Mouse (Mus musculus) limb, embryonic 14.5 days (tissue): ENCODE measurements at regions not wholly inside any gene's neighbourhood (a gene's known extent, or its start where the extent isn't known, plus 50 kb on each side); places are given as distances from the start of the nearest gene placed in this dataset.

Source experiments
- ATAC-seq: fragments of 200-750 bp; cut with Nextera tagmentation; 2 replicates; pipeline ENCODE4 v1.8.0; 2017; ENCODE audit warnings: low read depth, moderate number of reproducible peaks, moderate TSS enrichment; ENCODE audit not compliant: low FRiP score
- DNase-seq: peaks from one replicate; pipeline ENCODE4 v3.0.0-alpha.2; 2015; ENCODE audit warnings: low spot score
- H3K27ac ChIP-seq: fragments of 300-500 bp; sonication (generic); replicated peaks from 2 replicates; pipeline ENCODE4 v1.5.1; 2014; ENCODE audit warnings: low read depth, mild to moderate bottlenecking, low read length, moderate library complexity, mixed read lengths
- H3K27me3 ChIP-seq: fragments of 300-500 bp; sonication (generic); 2 replicates; pipeline ENCODE4 v1.6.1; 2014; ENCODE audit warnings: low read length, mixed read lengths; ENCODE audit not compliant: control insufficient read depth, insufficient read depth
- H3K36me3 ChIP-seq: fragments of 300-500 bp; sonication (generic); 2 replicates; pipeline ENCODE4 v1.6.1; 2014; ENCODE audit warnings: mild to moderate bottlenecking, low read length, moderate library complexity, mixed read lengths; ENCODE audit not compliant: control insufficient read depth, insufficient read depth
- H3K4me1 ChIP-seq: fragments of 300-500 bp; sonication (generic); 2 replicates; pipeline ENCODE4 v1.6.1; 2014; ENCODE audit warnings: antibody characterized with exemption, low read length, mixed read lengths; ENCODE audit not compliant: control insufficient read depth, insufficient read depth
- H3K4me2 ChIP-seq: fragments of 300-500 bp; sonication (generic); replicated peaks from 2 replicates; pipeline ENCODE4 v1.6.1; 2014; ENCODE audit warnings: low read depth, mild to moderate bottlenecking, low read length, moderate library complexity; ENCODE audit not compliant: severe bottlenecking
- H3K4me3 ChIP-seq: fragments of 300-500 bp; sonication (generic); replicated peaks from 2 replicates; pipeline ENCODE4 v1.5.1; 2014; ENCODE audit warnings: low read length
- H3K9ac ChIP-seq: fragments of 300-500 bp; sonication (generic); 2 replicates; pipeline ENCODE4 v1.6.1; 2014; ENCODE audit warnings: mild to moderate bottlenecking, low read depth, low read length, moderate library complexity; ENCODE audit not compliant: severe bottlenecking
- H3K9me3 ChIP-seq: fragments of 300-500 bp; sonication (generic); 2 replicates; pipeline ENCODE4 v1.6.1; 2016; ENCODE audit warnings: low read length; ENCODE audit not compliant: control insufficient read depth
- POLR2A ChIP-seq: fragments of 200-500 bp; IDR thresholded peaks from 2 replicates; pipeline ENCODE4 v1.8.0; 2012; ENCODE audit warnings: inconsistent platforms, mild to moderate bottlenecking, moderate library complexity, borderline replicate concordance; ENCODE audit not compliant: insufficient read depth, insufficient read length; ENCODE audit errors: extremely low read depth
- WGBS: fragments of 180-500 bp; shearing (Covaris S2); extraction: QIAGEN DNeasy Blood & Tissue Kit; methylation state at CpG from one replicate; pipeline ENCODE4 v1.1.7; 2014; 5-methylcytosine and 5-hydroxymethylcytosine counted together

DNA sequence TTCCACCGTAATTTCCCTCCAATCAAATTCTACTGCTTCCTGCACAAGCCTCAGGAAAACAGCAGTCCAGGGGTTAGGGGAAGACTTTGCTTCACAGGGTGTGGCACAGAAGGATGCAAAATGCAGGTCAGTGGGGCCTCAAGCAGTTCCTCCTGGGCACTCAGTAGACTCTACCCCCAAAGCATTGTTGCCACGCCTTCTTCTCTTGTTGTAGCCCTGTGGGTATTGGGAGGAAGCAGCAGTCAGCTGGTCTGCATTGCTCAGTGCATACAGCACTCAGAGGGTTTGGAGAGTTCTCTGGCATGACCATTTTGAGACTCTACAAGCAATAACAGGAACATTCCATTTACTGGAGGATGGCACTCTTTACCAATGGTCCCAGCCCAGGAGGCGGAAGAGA lies 137.0 kb upstream of the Ccnd2 start:
- H3K9ac ChIP-seq = no peak overlapping the region
- no peaks in the 10 kb centered on the region for H3K27me3 ChIP-seq
- DNase-seq = no peak
- no peak overlapping the region for H3K4me3 ChIP-seq
- H3K27ac ChIP-seq = no peak overlapping the region
- WGBS = 82% methylated on average over 3 of the region's 3 CpGs
- TF ChIP-seq POLR2A = no peak
- H3K4me2 ChIP-seq = no peak overlapping the region
- no peak for ATAC-seq
- no peaks in the 10 kb centered on the region for H3K9me3 ChIP-seq
- H3K4me1 ChIP-seq = peaks cover 4% of the 10 kb centered on the region
- no peaks in the 10 kb centered on the region for H3K36me3 ChIP-seq

DNA sequence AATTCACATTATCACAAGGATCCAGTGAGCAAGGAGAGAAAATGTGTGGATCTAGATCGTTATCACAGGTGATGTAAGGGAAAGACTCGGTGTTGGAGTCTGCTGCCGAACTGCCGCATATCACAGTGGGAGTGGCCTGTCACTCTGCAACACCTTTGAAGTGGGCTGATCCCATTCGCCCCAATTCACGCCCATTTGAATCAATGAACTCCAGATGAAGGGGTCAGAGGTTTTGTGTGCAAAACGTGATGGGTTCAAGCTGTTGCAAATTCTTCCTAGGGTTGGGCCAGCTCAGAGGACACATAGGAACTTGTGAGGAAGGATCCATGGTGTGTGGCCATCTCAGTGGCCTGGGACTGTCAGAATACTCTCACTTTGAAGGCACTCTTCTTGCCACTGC lies 139.9 kb upstream of the Ccnd2 start:
- no peak overlapping the region for H3K4me3 ChIP-seq
- no peak for DNase-seq
- H3K27ac ChIP-seq = no peak overlapping the region
- WGBS = 24% methylated on average over 7 of the region's 7 CpGs
- no peak for TF ChIP-seq POLR2A
- H3K4me2 ChIP-seq = no peak overlapping the region
- H3K27me3 ChIP-seq = no peaks in the 10 kb centered on the region
- no peak for ATAC-seq
- H3K9me3 ChIP-seq = no peaks in the 10 kb centered on the region
- no peaks in the 10 kb centered on the region for H3K36me3 ChIP-seq
- H3K4me1 ChIP-seq = no peaks in the 10 kb centered on the region
- H3K9ac ChIP-seq = no peak overlapping the region

DNA sequence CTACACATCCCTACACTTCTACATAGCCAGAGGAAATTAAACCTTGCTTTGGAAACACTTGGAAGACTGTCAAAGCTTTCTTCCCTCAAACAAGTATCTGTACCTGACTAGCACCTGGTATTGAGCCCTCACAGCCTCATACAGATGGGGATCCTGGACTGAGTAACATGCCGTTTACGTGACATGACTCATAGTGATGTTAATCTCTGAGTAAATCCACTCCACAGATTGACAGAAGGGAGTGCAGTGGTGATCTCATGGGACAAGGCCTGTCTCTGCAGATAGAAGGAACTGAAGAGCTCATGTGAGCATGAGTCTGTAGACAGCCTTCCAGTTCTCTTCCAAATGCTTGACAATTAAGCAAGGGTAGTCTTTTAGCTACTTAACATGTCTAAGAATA lies 141.8 kb upstream of the Ccnd2 start:
- Histone ChIP-seq H3K4me3 (no peak overlapping the region), H3K4me1 (no peaks in the 10 kb centered on the region), H3K27ac (no peak overlapping the region), H3K27me3 (no peaks in the 10 kb centered on the region), H3K36me3 (no peaks in the 10 kb centered on the region), H3K9me3 (no peaks in the 10 kb centered on the region), H3K9ac (no peak overlapping the region), H3K4me2 (no peak overlapping the region)
- WGBS = 79% methylated on average over 2 of the region's 2 CpGs
- ATAC-seq (no peak), DNase-seq (no peak)
- no peak for TF ChIP-seq POLR2A

DNA sequence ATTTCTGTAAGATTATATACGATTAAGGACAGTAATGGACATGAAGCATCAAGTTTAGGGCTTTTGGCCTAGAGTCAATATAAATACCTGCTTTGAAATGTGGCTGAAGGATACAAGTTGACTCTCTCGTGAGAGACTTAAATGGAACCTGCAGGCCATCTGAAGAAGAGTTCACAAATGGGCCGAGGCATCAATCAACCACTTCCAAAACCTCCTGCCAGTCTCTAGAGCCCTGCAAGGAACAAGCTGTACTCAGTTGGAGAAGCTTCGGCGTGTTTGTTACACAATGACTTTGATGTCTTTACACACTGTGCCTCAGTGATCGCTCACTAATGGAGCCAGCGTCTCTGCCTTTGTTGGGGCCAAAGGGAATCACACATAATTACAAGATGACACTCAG lies 146.1 kb upstream of the Ccnd2 start:
- H3K27me3 ChIP-seq = no peaks in the 10 kb centered on the region
- H3K27ac ChIP-seq = no peak overlapping the region
- TF ChIP-seq POLR2A = no peak
- H3K9me3 ChIP-seq = no peaks in the 10 kb centered on the region
- no peaks in the 10 kb centered on the region for H3K36me3 ChIP-seq
- ATAC-seq (no peak), DNase-seq (no peak)
- WGBS = 64% methylated on average over 7 of the region's 7 CpGs
- H3K4me1 ChIP-seq = no peaks in the 10 kb centered on the region
- H3K4me3 ChIP-seq = no peak overlapping the region
- no peak overlapping the region for H3K4me2 ChIP-seq
- no peak overlapping the region for H3K9ac ChIP-seq

DNA sequence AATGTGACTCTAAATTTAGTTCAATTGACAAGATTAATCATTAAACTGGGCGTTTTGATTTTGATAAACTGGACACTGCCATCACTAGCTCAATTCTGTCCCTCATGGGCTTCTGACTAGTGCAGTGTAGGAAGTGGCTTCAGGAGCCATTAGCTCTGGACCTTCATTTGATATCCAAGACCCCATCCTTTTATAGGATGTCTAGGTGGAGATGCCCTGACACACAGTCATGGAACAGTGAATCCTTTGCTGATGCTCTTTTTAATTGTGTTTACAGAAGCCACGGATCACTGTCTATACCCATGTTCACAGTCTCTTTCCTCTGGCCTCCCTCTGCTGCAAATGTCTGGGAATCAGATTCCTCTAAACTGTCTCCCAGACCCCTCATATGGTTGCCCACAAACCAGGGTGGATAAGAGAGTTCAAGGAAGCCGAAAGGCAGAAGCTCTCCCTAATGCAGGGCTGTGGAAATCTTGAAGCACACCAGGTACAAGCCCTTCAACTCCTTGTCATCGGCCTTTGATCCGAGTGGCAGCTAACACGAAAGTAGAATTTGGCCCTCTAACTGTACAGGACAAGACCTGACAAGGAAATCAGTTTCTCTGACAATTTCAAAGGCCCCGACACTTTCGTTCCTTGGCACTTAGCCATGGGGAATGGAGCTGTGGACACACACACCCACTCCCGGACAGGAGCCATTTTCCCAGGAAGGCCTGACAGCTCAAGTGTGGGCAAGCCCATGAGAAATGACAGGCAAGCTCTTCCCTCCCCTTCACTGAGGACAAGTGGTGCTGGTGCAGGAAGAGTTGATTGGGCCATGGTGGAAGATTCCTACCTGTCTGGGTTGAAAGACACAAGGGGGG lies 135.2 kb upstream of the Parp11 start:
- no peak for TF ChIP-seq POLR2A
- DNase-seq (no peak), ATAC-seq (no peak)
- no peaks in the 10 kb centered on the region for H3K27me3 ChIP-seq
- no peak overlapping the region for H3K4me3 ChIP-seq
- no peak overlapping the region for H3K27ac ChIP-seq
- H3K4me2 ChIP-seq = no peak overlapping the region
- H3K36me3 ChIP-seq = no peaks in the 10 kb centered on the region
- H3K9ac ChIP-seq = no peak overlapping the region
- WGBS = 78% methylated on average over 9 of the region's 9 CpGs
- H3K9me3 ChIP-seq = no peaks in the 10 kb centered on the region
- no peaks in the 10 kb centered on the region for H3K4me1 ChIP-seq
